Mouse (Mus musculus) large intestine, adult 2 months (tissue): ENCODE data around the gene Pla2g16. TPM values are rescaled to one million over a fixed set of nuclear protein-coding genes. Genes with fewer than 3 reads are reported as not detected.
A peak's percentile ranks its signal among the peaks of the same experiment; 100 is the strongest.

Source experiments
- DNase-seq: peaks from one replicate; pipeline ENCODE4 v3.0.0-alpha.2; 2012; ENCODE audit warnings: low read depth, low spot score
- WGBS: fragments of 180-500 bp; shearing (Covaris S2); methylation state at CpG from one replicate; pipeline ENCODE4 v1.1.7; 2018; 5-methylcytosine and 5-hydroxymethylcytosine counted together
- polyA plus RNA-seq: library from polyadenylated mRNA; depleted of rRNA; stranded (reverse); fragments of >200 nt; gene quantifications from 2 replicates; pipeline ENCODE4 v1.2.3, GENCODE M21; 2012; rRNA removed

Gene Pla2g16
- 27.6 and 40.2 TPM in 2 replicates for polyA plus RNA-seq

- DNase-seq, result peak; percentile 65
- WGBS, result 2% methylated on average over 27 of the region's 27 CpGs
These were observed at the start of gene Pla2g16 for GRCm38 (mm10) chr19:7557328-7557822. Gene Pla2g16, plus strand, starts transcription at chr19:7557459.

GRCm38 (mm10) chr19:7508026-7508425 is 49.2 kb upstream of the Pla2g16 start:
- 83% methylated on average over 4 of the region's 4 CpGs for WGBS
- no peak for DNase-seq

GRCm38 (mm10) chr19:7516437-7516836 is 40.8 kb upstream of the Pla2g16 start:
- no peak for DNase-seq
- 69% methylated on average over 1 of the region's 1 CpGs for WGBS

GRCm38 (mm10) chr19:7521619-7522018 is 35.6 kb upstream of the Pla2g16 start:
- 78% methylated on average over 3 of the region's 3 CpGs for WGBS
- DNase-seq, result no peak

- DNase-seq, result no peak
- 83% methylated on average over 2 of the region's 2 CpGs for WGBS
These were observed 34.4 kb upstream of the Pla2g16 start for GRCm38 (mm10) chr19:7522856-7523255.

- 92% methylated on average over 1 of the region's 1 CpGs for WGBS
- no peak for DNase-seq
These were observed 34.0 kb upstream of the Pla2g16 start for GRCm38 (mm10) chr19:7523292-7523691.

- no peak for DNase-seq
These were observed 33.5 kb upstream of the Pla2g16 start for GRCm38 (mm10) chr19:7523781-7524180.

GRCm38 (mm10) chr19:7524879-7525278 is 32.4 kb upstream of the Pla2g16 start:
- no peak for DNase-seq
- WGBS, result 79% methylated on average over 3 of the region's 3 CpGs

- 53% methylated on average over 7 of the region's 7 CpGs for WGBS
- DNase-seq, result peak; percentile 19
These were observed 28.4 kb upstream of the Pla2g16 start for GRCm38 (mm10) chr19:7528639-7529428.

- 96% methylated on average over 5 of the region's 5 CpGs for WGBS
- DNase-seq, result no peak
These were observed 25.4 kb upstream of the Pla2g16 start for GRCm38 (mm10) chr19:7531906-7532305.

GRCm38 (mm10) chr19:7533891-7534290 is 23.4 kb upstream of the Pla2g16 start:
- WGBS, result 89% methylated on average over 5 of the region's 5 CpGs

GRCm38 (mm10) chr19:7548924-7549323 is 8.3 kb upstream of the Pla2g16 start:
- 92% methylated on average over 3 of the region's 3 CpGs for WGBS
- no peak for DNase-seq

More at GRCm38 (mm10) chr19:7533891-7534290, 23.4 kb upstream of the Pla2g16 start:
- DNase-seq, result no peak

GRCm38 (mm10) chr19:7551550-7552300 is 5.5 kb upstream of the Pla2g16 start:
- WGBS, result 38% methylated on average over 4 of the region's 4 CpGs
- DNase-seq, result no peak

GRCm38 (mm10) chr19:7552301-7552673 is 5.0 kb upstream of the Pla2g16 start:
- WGBS, result 84% methylated on average over 2 of the region's 2 CpGs
- no peak for DNase-seq

- no peak for DNase-seq
These were observed 3.8 kb upstream of the Pla2g16 start for GRCm38 (mm10) chr19:7553441-7553840.

GRCm38 (mm10) chr19:7554881-7555280 is 2.4 kb upstream of the Pla2g16 start:
- DNase-seq, result no peak
- WGBS, result 75% methylated on average over 4 of the region's 4 CpGs

GRCm38 (mm10) chr19:7556641-7557040 is 618 bp upstream of the Pla2g16 start:
- 97% methylated on average over 1 of the region's 1 CpGs for WGBS
- no peak for DNase-seq

- WGBS, result 4% methylated on average over 4 of the region's 4 CpGs
- no peak for DNase-seq
These were observed 585 bp downstream of the Pla2g16 start for GRCm38 (mm10) chr19:7557844-7558243.

- peak; percentile 19 for DNase-seq
- 17% methylated on average over 4 of the region's 4 CpGs for WGBS
These were observed 1.4 kb downstream of the Pla2g16 start for GRCm38 (mm10) chr19:7558675-7559074.

- DNase-seq, result no peak
- 63% methylated on average over 4 of the region's 4 CpGs for WGBS
These were observed 2.7 kb downstream of the Pla2g16 start for GRCm38 (mm10) chr19:7559986-7560385.

- WGBS, result 64% methylated on average over 3 of the region's 3 CpGs
These were observed 4.2 kb downstream of the Pla2g16 start for GRCm38 (mm10) chr19:7561456-7561855.

More at GRCm38 (mm10) chr19:7561456-7561855, 4.2 kb downstream of the Pla2g16 start:
- no peak for DNase-seq
